Mouse (Mus musculus): ENCODE measurements around the gene Fut8. TPM values are rescaled to one million over a fixed set of nuclear protein-coding genes. Genes with fewer than 3 reads are reported as not detected.

The Fut8 gene
- total and polyA plus RNA-seq, 3 experiments = 60.6 to 124 (median 86.0) TPM

DNA sequence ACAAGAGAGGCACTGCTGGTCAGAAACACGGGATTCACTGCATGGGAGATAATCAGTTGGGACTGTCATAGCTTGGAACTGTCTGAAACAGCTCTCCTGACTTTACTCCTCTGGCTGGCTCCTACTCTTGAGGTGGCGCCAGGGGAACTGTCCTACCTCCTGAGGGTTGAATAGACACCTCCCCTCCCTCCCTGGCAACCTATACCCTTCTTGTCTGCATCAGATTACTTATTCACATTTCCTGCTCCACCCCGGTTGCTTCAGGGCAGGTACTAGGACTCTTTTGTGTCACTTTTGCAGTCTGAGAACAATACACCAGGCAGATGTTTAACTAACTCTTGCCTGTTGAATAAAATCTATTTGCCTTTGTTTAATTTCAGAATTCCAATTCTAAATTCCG is 48.8 kb upstream of the Fut8 start:
- Histone ChIP-seq H3K4me1 (ENCODE audit: control insufficient read depth in 1 of 2, insufficient read depth in 2 of 2) (peaks cover 0 to 29% of the 10 kb centered on the region in 2 experiments; a peak in 2 of 4 replicates), H3K4me3 (replicated peaks in 1 of 3; ENCODE audit: low read depth in 2 of 3, low read length in 2 of 3, poor library complexity in 1 of 3) (no peak overlapping the region), H3K27ac (ENCODE audit: insufficient read depth, low read depth) (no peak overlapping the region), H3K36me3 (replicated peaks in 1 of 2; ENCODE audit: control insufficient read depth in 1 of 2, insufficient read depth in 1 of 2, low read length in 1 of 2) (no peaks in the 10 kb centered on the region), H3K27me3 (replicated peaks) (no peaks in the 10 kb centered on the region), H3K9ac (ENCODE audit: insufficient read depth, low read depth) (no peak overlapping the region), H3K9me3 (replicated peaks; ENCODE audit: low read length) (no peaks in the 10 kb centered on the region), H3K4me2 (ENCODE audit: insufficient read depth, low read depth, poor library complexity, severe bottlenecking) (no peak overlapping the region), H3K79me2 (replicated peaks; ENCODE audit: control insufficient read depth, extremely low read depth, insufficient read depth, poor library complexity, severe bottlenecking) (no peaks in the 10 kb centered on the region)
- in situ Hi-C loops (cut with MboI; ENCODE audit: low pct_ligation_motif_present, low pct_unique_long_range_greater_than_20kb, low sequenced_read_pairs) = no loop called here
- dilution Hi-C loops (cut with MboI; ENCODE audit: extremely low pct_ligation_motif_present, extremely low pct_unique_long_range_greater_than_20kb, low sequenced_read_pairs) = no loop called here
- DNase-seq (ENCODE audit: extremely low read depth) = no peak
- TF ChIP-seq ELF1 (IDR thresholded peaks at IDR 0.05; ENCODE audit: low read depth, low read length) = no peak
- no peak for TF ChIP-seq MAX (IDR thresholded peaks at IDR 0.05; ENCODE audit: low read length)
- no peak for TF ChIP-seq JUN (IDR thresholded peaks at IDR 0.05; ENCODE audit: insufficient read depth, low read depth, low read length)
- TF ChIP-seq BHLHE40 (IDR thresholded peaks at IDR 0.05; ENCODE audit: low read depth, low read length) = no peak
- no peak for TF ChIP-seq MAFK (IDR thresholded peaks at IDR 0.05; ENCODE audit: insufficient replicate concordance, low read length)
- TF ChIP-seq JUND (conservative IDR thresholded peaks at IDR 0.05; ENCODE audit: low read depth, low read length) = no peak
- no peak for TF ChIP-seq SIN3A (IDR thresholded peaks at IDR 0.05; ENCODE audit: low read length)

DNA sequence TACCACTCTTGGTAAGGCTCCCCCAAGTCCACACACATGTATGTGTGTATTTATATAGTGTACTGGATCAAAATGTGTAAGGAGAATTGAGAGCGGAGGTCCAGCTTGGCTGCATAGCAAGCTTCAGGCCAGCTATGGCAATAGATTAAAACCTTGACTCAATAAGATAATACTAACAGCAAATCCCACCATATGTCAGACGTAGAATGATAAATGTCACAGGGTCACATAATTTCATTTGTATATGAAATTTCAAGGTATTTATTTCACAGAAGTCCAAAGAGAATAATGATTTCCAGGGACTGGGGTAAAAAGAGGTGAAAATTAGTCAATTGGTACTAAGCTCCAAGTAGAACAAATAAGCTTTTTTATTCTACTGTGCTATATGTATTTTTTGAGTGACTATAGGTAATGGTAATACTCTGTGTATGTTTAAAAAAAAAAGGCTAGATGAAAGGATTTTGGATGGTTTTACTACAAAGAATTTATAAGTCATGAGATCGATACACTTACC is 47.9 kb upstream of the Fut8 start:
- Histone ChIP-seq H3K4me1 (ENCODE audit: control insufficient read depth in 1 of 2, insufficient read depth in 2 of 2) (peaks cover 0 to 35% of the 10 kb centered on the region in 2 experiments; a peak in 2 of 4 replicates), H3K36me3 (replicated peaks in 1 of 2; ENCODE audit: control insufficient read depth in 1 of 2, insufficient read depth in 1 of 2, low read length in 1 of 2) (no peaks in the 10 kb centered on the region), H3K4me2 (ENCODE audit: insufficient read depth, low read depth, poor library complexity, severe bottlenecking) (no peak overlapping the region), H3K27me3 (replicated peaks) (no peaks in the 10 kb centered on the region), H3K27ac (ENCODE audit: insufficient read depth, low read depth) (no peak overlapping the region), H3K4me3 (replicated peaks in 1 of 3; ENCODE audit: low read depth in 2 of 3, low read length in 2 of 3, poor library complexity in 1 of 3) (no peak overlapping the region), H3K9ac (ENCODE audit: insufficient read depth, low read depth) (no peak overlapping the region), H3K9me3 (replicated peaks; ENCODE audit: low read length) (no peaks in the 10 kb centered on the region), H3K79me2 (replicated peaks; ENCODE audit: control insufficient read depth, extremely low read depth, insufficient read depth, poor library complexity, severe bottlenecking) (no peaks in the 10 kb centered on the region)
- in situ Hi-C loops (cut with MboI; ENCODE audit: low pct_ligation_motif_present, low pct_unique_long_range_greater_than_20kb, low sequenced_read_pairs) = no loop called here
- TF ChIP-seq KAT2A (IDR thresholded peaks at IDR 0.05; ENCODE audit: insufficient replicate concordance, low read length) (no peak), MEF2A (IDR thresholded peaks at IDR 0.05; ENCODE audit: borderline replicate concordance, low read depth, low read length) (no peak), GABPA (IDR thresholded peaks at IDR 0.05; ENCODE audit: insufficient replicate concordance, low read depth, low read length) (no peak), SIN3A (IDR thresholded peaks at IDR 0.05; ENCODE audit: low read length) (no peak)
- no peak for DNase-seq (ENCODE audit: extremely low read depth)
- dilution Hi-C loops (cut with MboI; ENCODE audit: extremely low pct_ligation_motif_present, extremely low pct_unique_long_range_greater_than_20kb, low sequenced_read_pairs) = no loop called here

DNA sequence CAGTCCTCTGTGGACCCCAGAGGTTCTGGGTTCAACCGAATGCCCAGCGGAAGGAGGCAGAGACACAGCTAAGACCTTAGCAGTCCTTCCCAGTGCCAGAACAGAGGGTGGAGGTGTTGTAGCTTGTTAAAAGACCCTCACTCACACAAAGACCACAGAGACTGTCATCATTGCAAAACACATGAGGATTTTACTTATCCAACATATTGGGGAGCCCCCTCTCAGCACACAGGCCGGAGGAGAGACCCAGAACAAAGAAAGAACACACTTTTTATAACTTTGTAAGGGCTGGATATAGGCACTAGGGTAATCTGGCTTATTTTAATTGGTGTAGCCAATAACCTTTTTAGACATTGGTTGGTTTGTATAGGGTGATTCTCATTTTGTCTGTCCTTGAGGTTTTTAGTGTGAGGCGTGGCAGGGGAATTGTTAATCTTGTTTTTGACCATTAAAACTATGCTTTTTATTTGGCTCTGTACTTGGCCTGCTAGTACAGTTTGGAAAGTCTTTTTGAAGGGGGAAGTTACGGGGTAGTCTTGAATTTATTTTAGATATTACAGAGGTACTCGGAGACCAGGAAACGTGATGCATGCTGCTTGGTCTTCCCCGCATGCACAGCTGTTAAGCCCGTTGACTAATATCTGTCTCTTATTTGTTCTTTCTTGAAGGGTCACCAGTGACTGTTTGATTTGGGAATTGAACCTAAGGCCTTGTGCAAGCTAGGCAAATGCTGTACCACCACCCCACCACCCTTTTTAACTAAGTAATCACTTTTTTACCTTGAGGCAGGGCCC is 46.2 kb upstream of the Fut8 start:
- Histone ChIP-seq H3K27me3 (replicated peaks) (no peaks in the 10 kb centered on the region), H3K79me2 (replicated peaks; ENCODE audit: control insufficient read depth, extremely low read depth, insufficient read depth, poor library complexity, severe bottlenecking) (no peaks in the 10 kb centered on the region), H3K9me3 (replicated peaks; ENCODE audit: low read length) (peaks cover 5% of the 10 kb centered on the region), H3K4me2 (ENCODE audit: insufficient read depth, low read depth, poor library complexity, severe bottlenecking) (no peak overlapping the region), H3K4me3 (replicated peaks in 1 of 3; ENCODE audit: low read depth in 2 of 3, low read length in 2 of 3, poor library complexity in 1 of 3) (no peak overlapping the region), H3K36me3 (replicated peaks in 1 of 2; ENCODE audit: control insufficient read depth in 1 of 2, insufficient read depth in 1 of 2, low read length in 1 of 2) (no peaks in the 10 kb centered on the region), H3K9ac (ENCODE audit: insufficient read depth, low read depth) (no peak overlapping the region), H3K27ac (ENCODE audit: insufficient read depth, low read depth) (no peak overlapping the region), H3K4me1 (ENCODE audit: control insufficient read depth in 1 of 2, insufficient read depth in 2 of 2) (peaks cover 0 to 46% of the 10 kb centered on the region in 2 experiments; a peak in 2 of 4 replicates)
- in situ Hi-C loops (cut with MboI; ENCODE audit: low pct_ligation_motif_present, low pct_unique_long_range_greater_than_20kb, low sequenced_read_pairs) (no loop called here), dilution Hi-C loops (cut with MboI; ENCODE audit: extremely low pct_ligation_motif_present, extremely low pct_unique_long_range_greater_than_20kb, low sequenced_read_pairs) (no loop called here)
- peak; percentile 25 for DNase-seq (ENCODE audit: extremely low read depth)
- peak; percentile 71 for TF ChIP-seq BHLHE40 (IDR thresholded peaks at IDR 0.05; ENCODE audit: low read depth, low read length)
- TF ChIP-seq NRF1 (IDR thresholded peaks at IDR 0.05; ENCODE audit: low read depth, low read length) = no peak

Data from CH12.LX (cell line).